Mouse (Mus musculus): ENCODE data around the gene Gm21788.
"Not testable (repeated sequence)": the region's sequence is repeated elsewhere in the genome, so short reads cannot be mapped to it uniquely, and the experiment has no call there.

The Gm21788 gene

DNA sequence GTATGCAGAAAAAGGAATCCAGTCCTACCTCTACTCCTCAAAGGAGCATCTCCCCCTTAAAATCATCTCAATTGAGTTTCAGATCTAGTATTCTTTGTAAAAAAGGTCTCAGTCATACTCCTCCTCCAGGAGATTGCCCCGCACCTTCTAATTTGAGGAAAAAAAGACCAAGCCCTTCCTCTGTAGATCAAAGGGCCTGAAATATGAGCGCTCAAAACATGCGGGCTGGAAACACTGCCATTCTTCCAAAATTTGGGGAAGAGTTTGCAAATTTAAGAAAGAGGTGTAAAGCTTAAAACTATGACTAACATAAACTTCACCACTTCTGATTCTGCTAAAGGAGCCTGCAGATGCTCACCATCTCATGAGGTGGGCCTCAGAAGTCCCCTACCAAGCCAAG lies at the start of gene Gm21788:
Gm21788 (plus strand) TSS at position 301 of the 400 bp plus-strand sequence.
- DNase-seq (ENCODE audit: low read depth) = not testable (repeated sequence)

Data from c-Kit-positive CD71-negative TER-119-negative erythroid progenitor cells, embryonic 14.5 days (primary cell).